Mouse (Mus musculus) layer of hippocampus, adult 8-10 months (tissue): ENCODE results near the gene Dennd2d. TPM values are rescaled to one million over a fixed set of nuclear protein-coding genes. Genes with fewer than 3 reads are reported as not detected.

ENCODE experiments used
- DNase-seq, 2 experiments: peaks; one replicate each; pipeline ENCODE4 v3.0.0; 2022; ENCODE audit warnings: low spot score in 2 of 2
- total RNA-seq, 4 experiments: library from RNA; stranded (reverse); gene quantifications; 2 replicates each; pipeline ENCODE4 v1.2.4; 2022

Gene Dennd2d
- total RNA-seq: 1 to 10 TPM in 3 of 4 experiments, under 1 TPM in 1; 0.83 to 1.4 (median 1.1) TPM

DNA sequence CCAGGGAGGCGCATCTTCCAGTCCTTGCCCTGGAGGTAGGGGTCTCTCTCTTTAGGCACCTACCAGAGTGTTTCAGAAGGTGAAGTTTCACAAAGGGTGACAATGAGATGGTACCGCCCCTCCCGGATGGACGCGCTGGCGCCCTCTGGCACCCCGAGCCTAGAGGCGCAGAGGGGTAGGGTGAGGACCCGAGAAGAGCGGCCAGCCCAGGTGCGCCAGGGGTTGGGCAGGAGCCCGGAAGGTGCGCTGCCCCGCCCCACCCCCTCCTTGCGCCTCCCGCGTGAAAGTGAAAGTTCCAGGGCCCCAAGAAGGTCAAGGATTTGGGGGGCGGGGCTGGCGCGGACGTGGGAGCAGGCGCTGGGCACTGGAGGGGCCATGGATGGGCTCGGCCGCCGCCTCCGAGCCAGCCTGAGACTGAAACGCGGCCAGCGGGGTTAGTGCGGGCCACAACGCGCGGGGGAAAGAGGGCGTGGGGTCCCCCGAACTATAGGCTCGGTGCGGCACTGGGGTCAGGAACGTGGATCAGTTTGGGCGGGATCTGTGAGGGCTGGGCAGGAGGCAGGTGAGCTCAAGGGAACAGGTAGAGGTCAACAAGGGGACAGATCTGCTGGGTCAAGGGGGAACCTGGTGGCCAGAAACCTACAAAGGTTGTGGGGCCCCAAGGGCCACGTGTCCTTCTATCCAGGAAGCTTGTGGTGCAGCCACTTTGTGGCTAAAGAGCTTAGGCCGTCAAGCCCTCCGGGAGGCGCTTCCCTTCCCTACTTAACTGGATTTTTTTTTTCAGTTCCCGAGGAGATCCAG is at the start of gene Dennd2d:
TSS of gene Dennd2d (plus strand) at position 125 of the 801 bp plus-strand sequence.
- no peak for DNase-seq

DNA sequence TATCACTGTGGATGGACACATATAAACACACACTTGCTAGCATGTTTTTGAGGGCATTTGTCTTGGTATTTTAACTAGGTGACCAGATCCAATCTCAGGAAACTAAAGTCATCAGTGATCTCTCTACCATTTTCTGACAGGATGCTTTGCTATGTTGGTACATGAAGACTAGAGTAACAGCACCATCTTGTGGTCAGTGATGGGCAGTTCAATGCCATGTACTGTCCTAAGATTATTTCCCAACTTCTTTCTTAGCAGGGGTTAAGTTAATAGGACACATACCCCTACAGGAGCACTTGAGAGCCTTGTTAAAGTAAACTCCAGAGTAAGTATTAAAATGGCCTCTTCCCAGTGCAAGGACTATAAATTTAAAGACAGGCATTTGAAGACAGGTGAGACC is 33.6 kb upstream of the Dennd2d start:
- peak; percentile 7 to 42 for DNase-seq

DNA sequence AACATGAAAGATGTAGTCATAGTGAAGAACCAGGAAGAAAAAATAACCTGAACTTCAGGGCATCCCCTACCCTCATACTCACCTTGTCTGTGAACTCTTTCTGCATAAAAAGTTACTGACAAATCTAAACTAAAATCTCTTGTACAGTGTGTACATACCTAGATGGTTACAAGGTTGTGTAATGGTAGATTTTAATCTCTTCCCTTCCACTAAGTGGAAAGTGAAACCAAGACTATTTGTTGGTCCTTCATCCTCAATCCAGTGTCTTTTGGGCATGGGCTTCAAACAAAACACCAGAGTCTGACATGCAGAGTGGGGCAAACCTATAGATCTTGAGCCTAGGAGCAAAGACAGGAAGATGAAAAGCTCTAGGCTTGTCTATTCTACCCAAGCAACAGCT is 33.2 kb upstream of the Dennd2d start:
- no peak for DNase-seq

DNA sequence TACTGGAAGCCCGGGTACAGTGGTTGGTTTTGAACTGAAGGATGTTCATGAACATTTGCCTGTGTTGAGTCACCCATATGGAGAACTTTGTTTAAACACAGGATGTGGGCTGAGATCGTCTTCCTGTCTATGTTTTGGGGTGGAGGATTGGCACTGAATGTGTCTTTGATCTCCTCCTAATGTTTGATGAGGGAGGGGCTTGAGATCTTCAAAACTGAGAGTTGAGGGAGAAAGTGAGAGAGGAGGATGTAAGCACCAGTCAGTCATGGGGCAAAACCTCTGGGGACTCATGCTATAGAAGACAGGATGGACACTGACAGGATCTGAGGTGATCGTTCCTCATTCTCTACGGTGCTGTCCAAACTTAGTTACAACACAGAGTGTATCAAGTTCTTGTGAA is 32.6 kb upstream of the Dennd2d start:
- DNase-seq: no peak

DNA sequence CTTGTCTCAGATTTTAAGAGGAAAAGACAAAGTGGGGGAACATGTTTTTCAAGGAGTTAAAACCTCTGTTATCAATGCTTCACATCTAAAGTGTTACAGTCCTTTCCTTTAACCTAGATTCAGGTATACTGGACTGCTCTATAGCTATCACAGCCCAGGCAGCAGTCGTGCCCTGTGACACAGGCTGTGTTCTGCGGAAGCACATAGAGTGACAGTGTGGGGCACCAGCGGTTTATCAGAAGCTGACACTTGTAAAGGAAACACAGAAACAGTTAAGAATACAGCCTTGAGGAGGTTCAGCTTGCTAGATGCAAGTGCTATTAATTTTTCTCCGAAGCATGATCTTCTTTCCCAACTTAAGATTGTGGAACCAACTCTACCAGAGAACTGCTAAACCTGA is 29.6 kb upstream of the Dennd2d start:
- DNase-seq: no peak

DNA sequence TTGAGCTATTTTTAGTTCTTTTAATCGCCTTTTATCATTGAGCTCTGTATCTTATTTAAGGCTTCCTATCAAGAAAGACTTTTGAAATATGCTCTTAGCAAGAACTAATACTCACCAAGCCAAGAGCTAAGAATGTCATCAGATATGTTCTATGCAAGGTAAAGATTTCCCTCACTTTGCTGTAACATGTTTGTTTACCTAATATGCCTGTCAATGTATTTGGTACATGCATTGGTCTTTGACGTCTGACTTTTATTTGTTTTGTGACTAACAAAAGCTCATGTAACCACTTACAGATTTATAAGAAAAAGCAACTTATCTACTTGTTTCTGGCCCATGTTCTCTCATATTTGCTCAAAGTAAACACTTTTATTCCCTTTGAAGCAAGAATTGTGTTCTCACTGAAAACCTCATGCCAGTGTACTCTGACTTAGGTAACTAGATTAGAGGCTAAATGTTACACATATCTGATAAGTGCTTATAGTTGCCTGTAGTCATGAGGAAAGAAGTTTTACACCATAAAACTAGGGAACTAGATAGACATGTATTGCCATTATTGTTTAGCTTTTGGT is 24.8 kb upstream of the Dennd2d start:
- DNase-seq: no peak

DNA sequence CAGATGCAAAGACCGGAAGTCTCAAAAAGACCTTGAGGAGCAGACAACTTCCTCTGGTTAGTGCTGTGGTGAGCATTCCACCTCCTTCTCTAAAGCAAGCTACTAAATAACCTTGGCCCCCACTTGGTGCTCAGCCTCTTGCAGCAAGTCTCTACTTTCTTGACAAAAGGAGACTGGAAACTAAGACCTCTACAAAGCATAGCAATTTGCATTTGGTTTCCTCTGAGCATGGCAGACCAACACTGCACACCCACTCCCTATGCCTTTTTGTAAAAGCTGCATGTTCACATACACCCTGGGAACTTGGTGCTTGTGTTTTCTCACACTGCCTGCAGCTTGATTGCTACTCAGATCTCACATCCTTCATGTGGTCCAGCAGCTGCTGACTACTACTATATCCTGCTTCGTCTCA is 20.1 kb upstream of the Dennd2d start:
- no peak for DNase-seq

DNA sequence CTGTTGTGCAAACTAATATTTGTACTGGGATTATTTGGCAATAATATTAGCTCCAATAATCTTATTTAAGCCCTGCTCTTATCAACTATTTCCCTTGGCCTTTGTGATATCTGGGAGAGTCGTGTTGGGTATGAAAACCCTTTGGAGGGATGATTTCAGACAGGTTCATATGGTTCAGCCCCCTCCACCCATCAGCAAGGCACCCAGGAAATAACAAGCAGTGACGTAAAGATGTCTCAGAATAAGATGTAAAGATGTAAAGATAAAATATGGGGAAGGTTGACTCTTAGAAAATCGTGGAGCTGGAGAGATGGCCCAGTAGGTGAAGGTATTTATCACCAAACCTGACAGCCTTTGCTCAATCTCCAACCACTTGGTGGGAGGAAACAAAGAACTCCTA is 19.7 kb upstream of the Dennd2d start:
- no peak for DNase-seq

DNA sequence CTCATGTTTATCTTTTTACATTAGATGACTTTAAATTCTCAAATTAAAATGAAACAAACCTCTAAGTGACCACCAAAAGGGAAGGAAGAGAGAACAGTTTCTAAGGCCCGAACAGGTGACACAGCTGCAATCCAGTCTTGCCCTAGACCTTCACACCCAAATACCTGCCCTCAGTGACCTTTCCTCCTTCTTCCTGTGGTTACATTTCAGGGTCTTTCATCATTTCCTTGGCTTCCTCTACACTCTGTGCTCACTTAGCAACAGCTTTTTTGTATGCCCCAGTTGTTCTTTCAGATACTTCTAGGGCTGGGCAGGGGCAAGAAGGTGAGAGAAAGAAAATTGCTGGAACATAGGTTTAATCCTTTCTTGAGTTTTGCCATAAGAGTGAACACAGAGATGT is 17.5 kb upstream of the Dennd2d start:
- no peak for DNase-seq

DNA sequence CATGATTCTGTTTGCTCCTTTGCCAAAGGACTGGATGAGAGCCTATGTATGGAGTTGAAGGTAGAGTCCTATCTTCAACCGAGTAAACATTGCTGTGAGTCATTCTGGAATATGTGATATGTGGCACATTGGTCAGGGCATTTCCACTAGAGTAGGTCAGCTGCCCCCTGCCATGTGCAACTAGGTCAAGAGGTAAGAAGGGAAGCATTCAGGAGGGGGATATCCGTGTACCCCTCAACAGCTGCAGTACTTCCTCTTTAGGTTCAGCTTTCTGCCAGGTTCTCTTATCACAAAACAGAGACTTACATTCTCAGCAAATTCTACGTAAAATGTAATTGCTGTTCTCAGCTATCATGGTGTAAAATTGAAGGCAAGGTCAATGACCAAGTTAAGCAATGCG is 8.0 kb upstream of the Dennd2d start:
- no peak for DNase-seq

DNA sequence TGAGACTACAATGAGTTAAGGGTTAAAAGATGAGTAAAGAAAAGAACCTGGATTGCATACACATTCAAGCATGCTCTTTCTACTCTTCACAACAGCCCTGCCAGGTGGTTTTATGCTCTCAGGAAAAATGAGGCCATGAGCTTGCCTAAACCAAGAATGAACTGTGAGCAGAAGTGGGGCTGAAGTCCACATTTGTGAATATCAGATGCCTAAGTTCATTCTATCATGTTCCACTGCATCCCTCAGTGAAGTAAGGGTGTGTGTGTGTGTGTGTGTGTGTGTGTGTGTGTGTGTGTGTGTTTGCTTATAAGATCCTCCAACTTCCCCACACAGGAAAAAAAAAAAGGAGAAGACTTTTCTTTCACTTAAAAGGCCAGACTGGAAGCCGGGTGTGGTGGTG is 5.3 kb upstream of the Dennd2d start:
- DNase-seq: no peak

DNA sequence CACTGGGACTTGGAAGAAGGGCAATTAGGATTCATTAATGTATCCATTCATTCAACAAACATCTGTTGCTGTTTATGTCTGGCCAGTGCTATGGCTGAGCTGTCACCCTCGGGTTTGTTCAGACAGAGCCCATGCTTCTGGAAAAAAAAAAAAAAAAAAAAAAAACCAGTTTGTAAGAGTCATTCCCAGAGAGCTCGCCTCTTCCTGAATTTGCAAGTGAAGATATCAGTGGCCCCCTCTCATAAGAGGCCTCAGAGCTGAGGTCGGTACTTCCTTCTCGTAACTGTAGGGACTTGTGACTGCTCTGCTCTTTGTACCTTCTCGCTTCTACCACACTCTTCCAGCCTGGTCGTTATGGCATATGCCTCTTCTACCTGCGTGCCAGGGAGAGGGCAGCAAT is 1.1 kb downstream of the Dennd2d start:
- no peak for DNase-seq

DNA sequence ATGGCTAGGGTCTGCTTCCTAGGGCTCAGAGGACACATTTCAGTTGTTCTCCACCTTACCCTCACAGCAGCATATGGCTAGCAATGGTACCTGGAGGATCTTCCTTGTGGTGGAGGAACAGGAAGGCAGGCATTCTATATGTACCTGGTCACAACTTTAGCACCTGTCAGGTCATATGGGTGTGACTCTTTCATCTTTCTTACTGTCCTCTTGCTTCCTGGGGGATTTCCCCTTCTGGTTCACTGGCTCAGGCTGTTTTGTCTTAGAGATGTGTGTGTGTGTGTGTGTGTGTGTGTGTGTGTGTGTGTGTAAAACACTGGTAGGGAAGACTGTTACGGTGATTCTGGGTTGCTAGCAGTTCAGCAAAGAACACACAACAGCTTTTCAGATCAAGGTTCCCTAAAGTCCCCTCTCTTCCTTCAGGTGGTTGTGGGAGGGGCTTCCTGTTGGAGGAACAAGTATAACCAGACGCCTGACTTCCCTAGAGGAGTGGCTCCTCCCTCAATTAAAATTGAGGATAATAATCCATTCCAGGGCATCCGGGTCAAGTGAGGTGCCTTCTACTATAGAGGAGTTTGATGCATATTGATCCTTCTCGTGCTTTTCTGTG is 1.7 kb downstream of the Dennd2d start:
- DNase-seq: no peak

DNA sequence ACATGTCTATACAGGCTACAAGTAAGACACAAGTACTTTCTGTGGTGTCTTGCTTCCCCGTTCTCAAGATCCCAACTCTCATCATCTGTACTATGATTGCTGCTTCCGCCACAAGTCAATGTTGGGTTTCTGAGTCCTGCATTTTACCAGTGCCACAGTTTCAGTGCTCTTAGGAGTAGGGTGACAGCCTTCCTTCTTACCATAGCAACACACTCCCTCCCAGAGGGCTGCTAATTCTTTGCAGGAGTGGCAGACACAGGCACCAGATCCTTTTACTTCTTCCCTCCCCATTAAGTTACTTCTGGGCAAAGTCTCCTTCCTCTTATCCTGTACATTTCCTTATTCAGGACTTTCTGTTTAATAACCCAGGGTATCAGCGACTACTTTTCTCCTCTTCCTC is 2.7 kb downstream of the Dennd2d start:
- no peak for DNase-seq

DNA sequence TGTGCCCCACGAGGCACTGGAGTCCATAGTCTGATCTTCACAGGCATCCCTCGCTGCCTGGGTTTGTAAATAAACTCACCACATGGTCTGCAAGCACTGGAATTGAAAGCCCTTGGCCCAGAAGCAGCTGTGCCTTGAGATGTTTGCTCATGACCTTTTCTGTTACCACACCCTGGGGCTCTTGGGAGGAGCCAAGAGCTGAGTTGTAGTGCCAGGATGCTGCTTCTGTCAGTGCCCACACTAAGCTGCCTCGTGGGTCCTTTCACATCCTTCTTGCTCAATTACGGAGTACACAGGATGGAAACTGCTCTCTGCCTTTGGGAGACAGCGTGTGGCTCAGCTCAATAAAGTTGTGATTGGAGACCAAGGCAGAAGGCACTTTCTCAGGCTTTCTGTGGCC is 3.6 kb downstream of the Dennd2d start:
- DNase-seq: no peak

DNA sequence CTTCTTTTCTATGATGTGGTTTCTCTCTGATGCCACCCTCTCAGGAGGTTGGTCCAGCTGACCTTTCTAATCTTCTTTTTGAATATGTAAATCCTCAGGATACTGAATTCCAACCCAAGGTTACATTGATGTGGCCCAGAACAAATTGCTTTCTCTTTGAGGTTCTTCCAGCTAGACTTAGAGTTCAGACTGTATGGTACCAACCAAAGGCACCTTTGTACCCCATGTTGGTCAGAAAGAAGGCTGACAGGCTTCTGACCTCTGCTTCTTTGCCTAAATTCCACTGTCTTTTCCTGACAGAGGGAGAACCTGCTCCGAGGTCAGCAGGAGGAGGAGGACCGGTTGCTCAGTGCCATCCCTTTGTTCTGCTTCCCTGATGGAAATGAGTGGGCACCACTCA is 5.3 kb downstream of the Dennd2d start:
- no peak for DNase-seq

DNA sequence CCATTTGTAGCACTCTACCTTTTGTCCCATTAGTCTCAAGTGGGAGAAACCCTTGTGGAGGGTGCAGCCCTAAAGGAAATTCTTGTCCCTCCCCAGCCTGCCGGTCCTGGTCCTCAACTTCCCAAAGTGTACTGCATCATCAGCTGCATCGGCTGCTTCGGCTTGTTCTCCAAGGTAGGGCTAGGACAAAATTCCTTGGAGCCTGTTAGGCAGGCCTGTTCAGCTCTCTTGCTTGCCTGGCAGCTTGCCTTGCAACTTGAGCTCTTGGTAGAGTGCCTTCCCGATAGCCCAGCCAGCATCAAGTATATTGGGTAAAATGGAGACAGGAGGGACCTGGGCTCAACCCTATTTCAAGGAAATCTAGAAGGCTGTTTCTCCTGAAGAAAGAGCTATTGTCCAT is 8.0 kb downstream of the Dennd2d start:
- DNase-seq: no peak

DNA sequence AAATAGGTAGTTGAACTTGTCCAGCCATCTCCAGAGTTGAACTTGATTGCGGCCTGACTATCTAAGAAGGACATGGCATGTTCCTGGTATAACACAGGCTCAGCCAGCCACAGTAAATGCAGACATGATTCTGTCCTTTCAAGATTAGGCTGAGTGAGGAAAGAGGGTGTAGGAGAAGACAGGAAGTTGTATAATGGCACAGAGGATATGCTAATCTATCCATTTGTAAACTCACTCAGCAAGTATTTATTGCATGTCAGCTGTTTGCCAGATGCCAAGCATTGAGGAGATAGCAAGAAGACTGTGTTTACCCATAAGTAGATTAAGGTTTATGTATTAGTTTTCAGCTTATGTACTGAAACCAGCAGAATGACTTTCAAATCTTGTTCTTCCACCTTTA is 10.5 kb downstream of the Dennd2d start:
- DNase-seq: no peak

DNA sequence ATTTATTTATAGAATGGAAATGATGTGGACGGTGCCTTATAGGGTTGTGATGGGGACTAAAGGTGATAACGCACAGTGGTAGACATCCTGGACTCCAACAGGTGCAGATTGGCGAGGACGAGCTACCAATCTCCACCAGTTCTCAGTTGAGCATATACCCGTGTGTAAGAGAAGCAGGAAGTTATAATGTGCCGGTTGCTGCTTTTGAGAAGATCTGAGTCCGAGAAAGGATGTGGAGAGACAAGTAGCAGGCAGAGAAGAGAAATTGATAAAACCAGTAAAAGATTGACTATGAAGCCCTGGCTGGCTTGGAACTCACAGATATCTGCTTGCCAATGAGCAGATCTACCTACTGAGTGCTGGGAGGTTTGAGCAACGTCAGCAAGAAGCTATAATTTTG is 11.0 kb downstream of the Dennd2d start:
- DNase-seq: no peak

DNA sequence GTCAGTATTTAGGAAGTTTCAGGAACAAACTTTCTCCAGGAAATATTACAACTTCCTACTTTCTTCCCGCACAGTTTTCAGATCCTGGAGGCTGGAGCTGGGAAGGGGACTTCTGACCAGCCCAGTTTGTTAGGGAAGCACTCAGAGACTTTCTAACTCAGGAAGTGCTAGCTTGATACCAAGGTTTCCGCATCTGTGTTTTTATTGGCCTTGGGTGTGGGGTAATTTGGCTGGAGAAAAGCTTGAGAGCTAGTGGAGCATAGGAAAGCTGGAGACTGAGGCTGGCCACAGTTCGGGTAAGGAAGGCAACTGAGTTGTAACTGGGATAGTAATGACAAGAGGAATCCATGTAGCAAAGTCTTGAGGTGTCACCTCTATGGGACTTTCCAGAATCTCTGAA is 11.7 kb downstream of the Dennd2d start:
- no peak for DNase-seq

DNA sequence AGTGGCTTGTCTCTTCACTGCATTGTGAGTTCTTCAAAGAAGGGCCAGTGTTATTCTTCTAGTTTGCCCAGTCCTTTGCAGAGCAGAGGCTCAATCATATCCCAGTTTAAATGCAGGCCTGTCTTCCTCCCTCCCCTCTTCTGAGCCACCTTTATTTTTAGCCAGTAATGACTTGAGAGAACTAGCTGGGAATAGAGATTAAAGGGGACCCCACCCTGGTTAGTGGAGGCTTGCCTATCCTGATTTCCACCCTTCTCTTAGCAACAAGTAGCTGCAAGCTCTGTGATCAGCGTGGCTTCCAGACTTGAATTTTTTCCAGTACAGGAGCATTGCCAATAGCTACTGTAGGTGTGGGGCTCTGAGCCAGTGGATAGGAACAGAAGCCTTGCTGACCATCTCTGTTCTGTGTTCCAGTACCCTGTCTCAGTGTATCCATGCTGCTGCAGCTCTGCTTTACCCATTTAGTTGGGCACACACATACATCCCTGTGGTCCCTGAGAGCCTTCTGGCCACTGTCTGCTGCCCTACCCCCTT is 12.3 kb downstream of the Dennd2d start:
- DNase-seq: no peak

DNA sequence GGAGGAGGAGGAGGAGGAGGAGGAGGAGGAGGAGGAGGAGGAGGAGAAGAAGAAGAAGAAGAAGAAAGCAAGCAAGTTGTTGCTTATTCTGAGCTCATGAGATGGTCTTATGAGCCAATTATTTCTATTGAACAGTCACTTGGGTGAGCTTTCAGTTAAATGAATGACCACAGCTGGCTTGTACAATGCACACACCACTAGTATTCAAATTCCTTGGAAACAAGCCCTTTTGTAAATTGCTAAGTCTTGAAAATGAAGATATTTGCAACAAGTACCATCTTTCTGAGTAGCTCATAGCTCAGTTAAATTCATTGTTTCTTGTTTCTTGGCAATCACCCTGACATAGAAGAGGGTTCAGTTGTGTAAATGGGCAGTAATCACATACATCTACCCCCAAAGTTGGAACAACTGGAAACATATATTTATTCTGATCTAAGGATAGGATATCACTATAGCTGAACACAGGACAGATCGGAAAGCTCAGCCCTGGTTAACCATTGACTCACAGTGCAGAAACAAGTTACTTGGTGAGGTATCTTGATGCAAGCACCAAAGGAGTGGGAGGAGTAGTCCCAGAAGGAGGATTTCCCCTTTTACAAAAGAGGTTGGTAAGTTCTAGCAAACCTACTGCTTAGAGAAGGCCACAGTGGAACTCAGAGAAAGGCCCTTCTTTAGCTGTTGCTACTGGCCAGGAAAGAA is 13.3 kb downstream of the Dennd2d start:
- no peak for DNase-seq
